Mouse (Mus musculus): ENCODE data around the gene Creb3l2.
"Not testable (repeated sequence)": the region's sequence is repeated elsewhere in the genome, so short reads cannot be mapped to it uniquely, and the experiment has no call there.

The Creb3l2 gene

GRCm38 (mm10) chr6:37407876-37408275 is 34.1 kb downstream of the Creb3l2 start:
- DNase-seq, result no peak

- no peak for DNase-seq
Measured at GRCm38 (mm10) chr6:37406903-37407302, 35.0 kb downstream of the Creb3l2 start.

- DNase-seq, result no peak
Measured at GRCm38 (mm10) chr6:37406018-37406417, 35.9 kb downstream of the Creb3l2 start.

- no peak for DNase-seq
Measured at GRCm38 (mm10) chr6:37404325-37404724, 37.6 kb downstream of the Creb3l2 start.

- DNase-seq, result no peak
Measured at GRCm38 (mm10) chr6:37401928-37402327, 40.0 kb downstream of the Creb3l2 start.

- DNase-seq, result no peak
Measured at GRCm38 (mm10) chr6:37400866-37401525, 41.0 kb downstream of the Creb3l2 start.

GRCm38 (mm10) chr6:37400167-37400566 is 41.8 kb downstream of the Creb3l2 start:
- DNase-seq, result no peak

- no peak for DNase-seq
Measured at GRCm38 (mm10) chr6:37398943-37399342, 43.0 kb downstream of the Creb3l2 start.

GRCm38 (mm10) chr6:37397973-37398372 is 44.0 kb downstream of the Creb3l2 start:
- DNase-seq, result no peak

GRCm38 (mm10) chr6:37397254-37397653 is 44.7 kb downstream of the Creb3l2 start:
- DNase-seq, result no peak

- DNase-seq, result no peak
Measured at GRCm38 (mm10) chr6:37396127-37396526, 45.8 kb downstream of the Creb3l2 start.

- no peak for DNase-seq
Measured at GRCm38 (mm10) chr6:37393263-37393662, 48.7 kb downstream of the Creb3l2 start.

- DNase-seq, result no peak
Measured at GRCm38 (mm10) chr6:37392262-37392661, 49.7 kb downstream of the Creb3l2 start.

- DNase-seq, result no peak
Measured at GRCm38 (mm10) chr6:37391313-37391712, 50.6 kb downstream of the Creb3l2 start.

- no peak for DNase-seq
Measured at GRCm38 (mm10) chr6:37388960-37389359, 53.0 kb downstream of the Creb3l2 start.

- DNase-seq, result no peak
Measured at GRCm38 (mm10) chr6:37388501-37388900, 53.4 kb downstream of the Creb3l2 start.

GRCm38 (mm10) chr6:37387281-37387680 is 54.7 kb downstream of the Creb3l2 start:
- no peak for DNase-seq

- DNase-seq, result no peak
Measured at GRCm38 (mm10) chr6:37385602-37386285, 56.2 kb downstream of the Creb3l2 start.

GRCm38 (mm10) chr6:37382761-37383160 is 59.2 kb downstream of the Creb3l2 start:
- no peak for DNase-seq

- DNase-seq, result no peak
Measured at GRCm38 (mm10) chr6:37377836-37378580, 63.9 kb downstream of the Creb3l2 start.

- DNase-seq, result not testable (repeated sequence)
Measured at GRCm38 (mm10) chr6:37377387-37377786, 64.6 kb downstream of the Creb3l2 start.

- DNase-seq, result no peak
Measured at GRCm38 (mm10) chr6:37375452-37375851, 66.5 kb downstream of the Creb3l2 start.

GRCm38 (mm10) chr6:37371341-37371740 is 70.6 kb downstream of the Creb3l2 start:
- DNase-seq, result peak in 1 of 2 experiments; percentile 11

- no peak for DNase-seq
Measured at GRCm38 (mm10) chr6:37370566-37370965, 71.4 kb downstream of the Creb3l2 start.

Data from thymus, adult 18-20 months (tissue).